Mouse (Mus musculus) MEL (cell line): Measurements from ENCODE around the gene Cenpf. TPM values are rescaled to one million over a fixed set of nuclear protein-coding genes. Genes with fewer than 3 reads are reported as not detected.

Experiments used
- DNase-seq: peaks from one replicate; pipeline ENCODE4 v3.0.0; 2011; ENCODE audit warnings: low read depth, low spot score
- H3K27ac ChIP-seq: 2 replicates; pipeline ENCODE4 v1.5.1; 2012; ENCODE audit warnings: low read depth, mild to moderate bottlenecking, control low read depth, low read length, moderate library complexity; ENCODE audit not compliant: control insufficient read depth
- H3K27me3 ChIP-seq, 2 experiments: fragments of 150-350 bp in 1 of 2; sonication (generic) in 1 of 2; 2 replicates each; pipeline ENCODE4 v1.6.1; 2012; ENCODE audit warnings: low read length in 2 of 2, mild to moderate bottlenecking in 2 of 2, improper control_type of control experiment in 1 of 2, moderate library complexity in 1 of 2; ENCODE audit not compliant: insufficient read depth in 2 of 2, control insufficient read depth in 1 of 2
- H3K36me3 ChIP-seq, 2 experiments: 2 replicates each; pipeline ENCODE4 v1.6.1; 2012 to 2014; ENCODE audit warnings: low read length in 2 of 2, improper control_type of control experiment in 1 of 2, inconsistent platforms in 1 of 2, mild to moderate bottlenecking in 1 of 2; ENCODE audit not compliant: insufficient read depth in 2 of 2, control insufficient read depth in 1 of 2
- H3K4me1 ChIP-seq, 2 experiments: fragments of 150-350 bp in 1 of 2; sonication (generic) in 1 of 2; 2 replicates each; pipeline ENCODE4 v1.6.1; 2012; ENCODE audit warnings: low read length in 2 of 2, improper control_type of control experiment in 1 of 2, mild to moderate bottlenecking in 1 of 2; ENCODE audit not compliant: insufficient read depth in 2 of 2, control insufficient read depth in 1 of 2
- H3K4me3 ChIP-seq, 2 experiments: fragments of 150-350 bp in 1 of 2; sonication (generic) in 1 of 2; 2 replicates each; pipeline ENCODE4 v1.5.1; 2012; ENCODE audit warnings: low read depth in 2 of 2, low read length in 2 of 2, mild to moderate bottlenecking in 2 of 2, moderate library complexity in 2 of 2, control low read depth in 1 of 2, improper control_type of control experiment in 1 of 2; ENCODE audit not compliant: control insufficient read depth in 1 of 2, insufficient read depth in 1 of 2
- H3K79me2 ChIP-seq: 2 replicates; pipeline ENCODE4 v1.6.1; 2012; ENCODE audit warnings: mild to moderate bottlenecking, low read length, moderate library complexity; ENCODE audit not compliant: control insufficient read depth, poor library complexity, insufficient read depth
- H3K9ac ChIP-seq: 2 replicates; pipeline ENCODE4 v1.6.1; 2012; ENCODE audit warnings: low read depth, mild to moderate bottlenecking, control low read depth, low read length, moderate library complexity; ENCODE audit not compliant: control insufficient read depth, poor library complexity, severe bottlenecking
- H3K9me3 ChIP-seq: fragments of 150-350 bp; sonication (generic); replicated peaks from 2 replicates; pipeline ENCODE4 v1.6.1; 2012; ENCODE audit warnings: mild to moderate bottlenecking, low read length, improper control_type of control experiment, moderate library complexity; ENCODE audit not compliant: insufficient read depth
- BHLHE40 ChIP-seq: IDR thresholded peaks from 2 replicates; pipeline ENCODE4 v1.6.1; 2012; ENCODE audit warnings: low read depth, mild to moderate bottlenecking, inconsistent platforms, low read length, improper control_type of control experiment, borderline replicate concordance
- CHD1 ChIP-seq: IDR thresholded peaks from 2 replicates; pipeline ENCODE4 v1.6.1; 2012; ENCODE audit warnings: low read depth, mild to moderate bottlenecking, inconsistent platforms, low read length, improper control_type of control experiment
- CHD2 ChIP-seq: IDR thresholded peaks from 2 replicates; pipeline ENCODE4 v1.6.1; 2011; ENCODE audit warnings: low read length, improper control_type of control experiment
- CTCF ChIP-seq, 3 experiments: IDR thresholded peaks in 2 of 3; conservative IDR thresholded peaks in 1 of 3; 2 replicates each; pipeline ENCODE4 v1.5.1; 2011 to 2012; ENCODE audit warnings: low read length in 3 of 3, low read depth in 2 of 3, mild to moderate bottlenecking in 2 of 3, improper control_type of control experiment in 1 of 3, inconsistent platforms in 1 of 3, mixed read lengths in 1 of 3, moderate library complexity in 1 of 3; ENCODE audit not compliant: control insufficient read depth in 1 of 3, insufficient read depth in 1 of 3, poor library complexity in 1 of 3, severe bottlenecking in 1 of 3
- ELF1 ChIP-seq: IDR thresholded peaks from 2 replicates; pipeline ENCODE4 v1.6.1; 2014; ENCODE audit warnings: low read depth, mild to moderate bottlenecking, inconsistent platforms, low read length, improper control_type of control experiment, moderate library complexity
- EP300 ChIP-seq, 2 experiments: IDR thresholded peaks; 2 replicates each; pipeline ENCODE4 v1.6.1; 2011; ENCODE audit warnings: improper control_type of control experiment in 2 of 2, low read length in 2 of 2, low read depth in 1 of 2, mild to moderate bottlenecking in 1 of 2
- GABPA ChIP-seq: IDR thresholded peaks from 2 replicates; pipeline ENCODE4 v1.6.1; 2012; ENCODE audit warnings: low read depth, mild to moderate bottlenecking, inconsistent platforms, low read length, improper control_type of control experiment, moderate library complexity
- GATA1 ChIP-seq: IDR thresholded peaks from 2 replicates; pipeline ENCODE4 v1.6.1; 2011; ENCODE audit warnings: low read depth, low read length, improper control_type of control experiment
- HCFC1 ChIP-seq: IDR thresholded peaks from 2 replicates; pipeline ENCODE4 v1.6.1; 2012; ENCODE audit warnings: low read depth, mild to moderate bottlenecking, inconsistent platforms, low read length, improper control_type of control experiment, moderate library complexity
- KAT2A ChIP-seq: conservative IDR thresholded peaks from 2 replicates; pipeline ENCODE4 v1.6.1; 2012; ENCODE audit warnings: low read depth, low read length, improper control_type of control experiment, inconsistent platforms
- MAX ChIP-seq: IDR thresholded peaks from 2 replicates; pipeline ENCODE4 v1.6.1; 2011; ENCODE audit warnings: low read length, improper control_type of control experiment
- MEF2A ChIP-seq: IDR thresholded peaks from 2 replicates; pipeline ENCODE4 v1.6.1; 2014; ENCODE audit warnings: low read depth, mild to moderate bottlenecking, inconsistent platforms, low read length, improper control_type of control experiment; ENCODE audit not compliant: poor library complexity, insufficient replicate concordance, severe bottlenecking; ENCODE audit errors: extremely low read depth
- MYC ChIP-seq: IDR thresholded peaks from 2 replicates; pipeline ENCODE4 v1.6.1; 2011; ENCODE audit warnings: low read depth, mild to moderate bottlenecking, low read length, improper control_type of control experiment, moderate library complexity
- NELFE ChIP-seq: IDR thresholded peaks from 2 replicates; pipeline ENCODE4 v1.6.1; 2011; ENCODE audit warnings: low read depth, low read length, improper control_type of control experiment
- NRF1 ChIP-seq: IDR thresholded peaks from 2 replicates; pipeline ENCODE4 v1.6.1; 2014; ENCODE audit warnings: low read depth, mild to moderate bottlenecking, inconsistent platforms, low read length, improper control_type of control experiment, moderate library complexity; ENCODE audit not compliant: poor library complexity, insufficient read depth, severe bottlenecking
- POLR2A ChIP-seq, 2 experiments: IDR thresholded peaks; 2 replicates each; pipeline ENCODE4 v1.6.1; 2011 to 2012; ENCODE audit warnings: low read length in 2 of 2, mild to moderate bottlenecking in 2 of 2, control low read depth in 1 of 2, improper control_type of control experiment in 1 of 2, low read depth in 1 of 2, moderate library complexity in 1 of 2; ENCODE audit not compliant: control insufficient read depth in 1 of 2, insufficient read depth in 1 of 2, poor library complexity in 1 of 2
- POLR2AphosphoS5 ChIP-seq: IDR thresholded peaks from 2 replicates; pipeline ENCODE4 v1.6.1; 2012; ENCODE audit warnings: low read depth, borderline replicate concordance, mild to moderate bottlenecking, inconsistent platforms, low read length, moderate library complexity, mixed read lengths
- RAD21 ChIP-seq: IDR thresholded peaks from 2 replicates; pipeline ENCODE4 v1.6.1; 2011; ENCODE audit warnings: mild to moderate bottlenecking, low read depth, low read length, improper control_type of control experiment
- RCOR1 ChIP-seq: IDR thresholded peaks from 2 replicates; pipeline ENCODE4 v1.6.1; 2012; ENCODE audit warnings: low read depth, mild to moderate bottlenecking, inconsistent platforms, low read length, improper control_type of control experiment
- SIN3A ChIP-seq: IDR thresholded peaks from 2 replicates; pipeline ENCODE4 v1.6.1; 2012; ENCODE audit warnings: low read length, improper control_type of control experiment, inconsistent platforms
- SMC3 ChIP-seq: IDR thresholded peaks from 2 replicates; pipeline ENCODE4 v1.6.1; 2011; ENCODE audit warnings: low read depth, low read length, improper control_type of control experiment
- TAL1 ChIP-seq: IDR thresholded peaks from 2 replicates; pipeline ENCODE4 v1.6.1; 2012; ENCODE audit warnings: mild to moderate bottlenecking, inconsistent platforms, low read length, moderate library complexity, mixed read lengths
- UBTF ChIP-seq: IDR thresholded peaks from 2 replicates; pipeline ENCODE4 v1.6.1; 2012; ENCODE audit warnings: low read depth, mild to moderate bottlenecking, inconsistent platforms, low read length, improper control_type of control experiment, moderate library complexity, borderline replicate concordance; ENCODE audit not compliant: insufficient read depth
- USF1 ChIP-seq: IDR thresholded peaks from 2 replicates; pipeline ENCODE4 v1.6.1; 2014; ENCODE audit warnings: low read depth, mild to moderate bottlenecking, inconsistent platforms, low read length, improper control_type of control experiment, moderate library complexity
- ZC3H11A ChIP-seq: IDR thresholded peaks from 2 replicates; pipeline ENCODE4 v1.6.1; 2012; ENCODE audit warnings: low read depth, mild to moderate bottlenecking, inconsistent platforms, low read length, improper control_type of control experiment
- ZNF384 ChIP-seq: IDR thresholded peaks from 2 replicates; pipeline ENCODE4 v1.6.1; 2012; ENCODE audit warnings: low read depth, mild to moderate bottlenecking, inconsistent platforms, low read length, improper control_type of control experiment
- polyA plus RNA-seq, 2 experiments: library from polyadenylated mRNA; stranded (reverse) in 1 of 2; unstranded in 1 of 2; fragments of >175 nt in 1 of 2; fragments of >200 nt in 1 of 2; gene quantifications; 2 replicates each; pipeline versions ENCODE4 v1.2.1 to v1.2.4; 2012; ENCODE audit warnings: low replicate concordance in 2 of 2, low read depth in 1 of 2; ENCODE audit not compliant: insufficient read length in 2 of 2, insufficient read depth in 1 of 2, missing spikeins in 1 of 2
- total RNA-seq: library from RNA; depleted of rRNA; stranded (reverse); fragments of 300-350 nt; gene quantifications from 2 replicates; pipeline ENCODE4 v1.2.3, GENCODE M21; 2012

The Cenpf gene
- total and polyA plus RNA-seq, 3 experiments = 16.6 to 63.2 (median 34.5) TPM

- no peak for TF ChIP-seq CHD1
- TF ChIP-seq GABPA = no peak
- TF ChIP-seq MEF2A = no peak
- no peak for TF ChIP-seq EP300 (IDR thresholded peaks at IDR 0.05; ENCODE audit: low read depth in 1 of 2, low read length in 2 of 2)
- TF ChIP-seq POLR2A (IDR thresholded peaks at IDR 0.05; ENCODE audit: control insufficient read depth in 1 of 2, insufficient read depth in 1 of 2, low read depth in 1 of 2, low read length in 2 of 2, poor library complexity in 1 of 2) = no peak
- TF ChIP-seq GATA1 = no peak
- no peak for TF ChIP-seq BHLHE40
- TF ChIP-seq NELFE = no peak
- no peak for TF ChIP-seq TAL1
- no peak for TF ChIP-seq KAT2A
- TF ChIP-seq POLR2AphosphoS5 = no peak
- DNase-seq = no peak
Measured at GRCm38 (mm10) chr1:189707014-189707413, 19.1 kb upstream of the Cenpf start.

GRCm38 (mm10) chr1:189706040-189706645 lies 18.3 kb upstream of the Cenpf start:
- DNase-seq = no peak
- no peak overlapping the region for H3K27ac ChIP-seq
- no peaks in the 10 kb centered on the region for H3K79me2 ChIP-seq
- no peaks in the 10 kb centered on the region for H3K36me3 ChIP-seq
- no peak overlapping the region for H3K4me3 ChIP-seq
- TF ChIP-seq CTCF (IDR thresholded peaks at IDR 0.05 in 2 of 3, conservative IDR thresholded peaks at IDR 0.05 in 1 of 3; ENCODE audit: control insufficient read depth in 1 of 3, insufficient read depth in 1 of 3, low read depth in 2 of 3, low read length in 3 of 3, poor library complexity in 1 of 3, severe bottlenecking in 1 of 3) (no peak), RAD21 (no peak), MAX (no peak), NRF1 (no peak), ELF1 (no peak), HCFC1 (no peak), ZC3H11A (no peak), MEF2A (no peak), KAT2A (no peak), MYC (no peak), USF1 (no peak), SIN3A (no peak), CHD2 (no peak), SMC3 (no peak), RCOR1 (no peak), ZNF384 (no peak), UBTF (no peak), BHLHE40 (no peak)
- H3K9ac ChIP-seq = no peak overlapping the region
- no peaks in the 10 kb centered on the region for H3K4me1 ChIP-seq
- H3K27me3 ChIP-seq = no peaks in the 10 kb centered on the region
- no peaks in the 10 kb centered on the region for H3K9me3 ChIP-seq

More at GRCm38 (mm10) chr1:189707014-189707413, 19.1 kb upstream of the Cenpf start:
- Histone ChIP-seq H3K9ac (no peak overlapping the region), H3K36me3 (no peaks in the 10 kb centered on the region), H3K79me2 (no peaks in the 10 kb centered on the region), H3K27me3 (no peaks in the 10 kb centered on the region; a peak in 1 of 4 replicates), H3K9me3 (no peaks in the 10 kb centered on the region), H3K4me1 (no peaks in the 10 kb centered on the region), H3K4me3 (no peak overlapping the region), H3K27ac (no peak overlapping the region)
